Mouse (Mus musculus) B cell, adult 2 months (primary cell): ENCODE results near the gene Gm6096.
A peak's percentile ranks its signal among the peaks of the same experiment; 100 is the strongest.
"Not testable (repeated sequence)": the region's sequence is repeated elsewhere in the genome, so short reads cannot be mapped to it uniquely, and the experiment has no call there.

ENCODE experiments used
- DNase-seq, 2 experiments: peaks; one replicate each; pipeline ENCODE4 v3.0.0; 2022

Gm6096 gene

GRCm38 (mm10) chr7:34250738-34251137, at the start of gene Gm6096:
TSS of gene Gm6096 (plus strand) at chr7:34251038.
- no peak for DNase-seq

- DNase-seq, result not testable (repeated sequence)
Observed at GRCm38 (mm10) chr7:34202147-34202546, 48.7 kb upstream of the Gm6096 start.

- no peak for DNase-seq
Observed at GRCm38 (mm10) chr7:34206331-34206730, 44.5 kb upstream of the Gm6096 start.

- no peak for DNase-seq
Observed at GRCm38 (mm10) chr7:34208027-34208745, 42.7 kb upstream of the Gm6096 start.

GRCm38 (mm10) chr7:34213281-34213680, 37.6 kb upstream of the Gm6096 start:
- no peak for DNase-seq

- DNase-seq, result no peak
Observed at GRCm38 (mm10) chr7:34214644-34215043, 36.2 kb upstream of the Gm6096 start.

GRCm38 (mm10) chr7:34215481-34215880, 35.4 kb upstream of the Gm6096 start:
- DNase-seq, result no peak

- no peak for DNase-seq
Observed at GRCm38 (mm10) chr7:34216474-34216873, 34.4 kb upstream of the Gm6096 start.

- DNase-seq, result no peak
Observed at GRCm38 (mm10) chr7:34218496-34218895, 32.3 kb upstream of the Gm6096 start.

- DNase-seq, result no peak
Observed at GRCm38 (mm10) chr7:34221594-34222250, 29.1 kb upstream of the Gm6096 start.

- no peak for DNase-seq
Observed at GRCm38 (mm10) chr7:34222340-34222739, 28.5 kb upstream of the Gm6096 start.

- no peak for DNase-seq
Observed at GRCm38 (mm10) chr7:34224308-34224707, 26.5 kb upstream of the Gm6096 start.

GRCm38 (mm10) chr7:34226086-34226485, 24.8 kb upstream of the Gm6096 start:
- no peak for DNase-seq

GRCm38 (mm10) chr7:34226846-34227245, 24.0 kb upstream of the Gm6096 start:
- no peak for DNase-seq

- DNase-seq, result no peak
Observed at GRCm38 (mm10) chr7:34228641-34229040, 22.2 kb upstream of the Gm6096 start.

GRCm38 (mm10) chr7:34229153-34229552, 21.7 kb upstream of the Gm6096 start:
- DNase-seq, result peak in 1 of 2 experiments; percentile 5

- peak in 1 of 2 experiments; percentile 28 for DNase-seq
Observed at GRCm38 (mm10) chr7:34229691-34230111, 21.1 kb upstream of the Gm6096 start.

- DNase-seq, result peak; percentile 69 to 76
Observed at GRCm38 (mm10) chr7:34230116-34230515, 20.7 kb upstream of the Gm6096 start, which contains the start of gene Gpi1. TSS of gene Gpi1 (minus strand) at chr7:34230336.

GRCm38 (mm10) chr7:34232785-34233725, 17.8 kb upstream of the Gm6096 start:
- no peak for DNase-seq

- DNase-seq, result peak; percentile 97
Observed at GRCm38 (mm10) chr7:34233909-34234609, 16.8 kb upstream of the Gm6096 start.

GRCm38 (mm10) chr7:34234610-34235561, 16.0 kb upstream of the Gm6096 start:
- no peak for DNase-seq
